Mouse (Mus musculus): Measurements from ENCODE around the gene Tmprss5.

Tmprss5 gene

GRCm38 (mm10) chr9:49081107-49081506, at the start of gene Tmprss5:
TSS of gene Tmprss5 (plus strand) at chr9:49081260.
- no peak for DNase-seq

DNA sequence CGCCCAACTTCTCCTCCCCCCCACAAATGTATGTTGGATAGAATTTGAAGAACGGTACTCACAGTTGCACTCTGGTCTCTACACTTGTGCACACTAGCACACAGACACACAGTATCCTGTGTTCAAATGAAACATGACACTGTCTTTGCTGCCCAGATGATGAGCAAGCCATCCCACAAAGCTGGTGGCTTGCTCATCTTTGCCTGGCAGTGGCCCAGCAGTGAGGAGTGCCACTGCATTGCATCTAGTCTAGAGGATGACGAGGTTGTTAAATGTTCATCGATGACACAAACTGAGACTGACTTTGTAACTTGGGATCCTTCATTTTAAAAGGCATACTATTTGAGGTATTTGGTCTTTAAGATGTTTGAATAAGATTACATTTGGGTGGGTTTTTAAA, 46.3 kb upstream of the Tmprss5 start:
- no peak for DNase-seq

GRCm38 (mm10) chr9:49050901-49051300, 30.2 kb upstream of the Tmprss5 start:
- no peak for DNase-seq

DNA sequence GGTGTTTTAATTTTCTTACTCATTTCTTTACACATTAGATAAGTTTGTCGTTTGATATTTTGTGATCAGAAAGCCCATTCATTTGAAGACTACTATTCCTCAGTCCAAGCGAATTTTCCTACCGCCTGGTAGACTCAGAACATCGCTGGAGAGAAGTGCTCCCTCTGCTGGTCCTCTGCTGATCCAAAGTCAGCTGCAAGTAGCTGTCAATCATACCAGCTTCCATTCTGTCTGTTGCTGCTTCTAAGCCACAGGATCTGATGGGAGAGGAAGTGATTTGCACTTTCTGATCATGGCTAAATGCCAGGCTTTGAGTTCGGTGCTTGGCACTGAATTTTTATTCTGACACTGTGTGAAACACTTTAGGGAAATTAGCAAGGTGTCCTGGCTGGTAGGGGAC, 29.7 kb upstream of the Tmprss5 start:
- peak; percentile 69 for DNase-seq

GRCm38 (mm10) chr9:49054028-49054427, 27.0 kb upstream of the Tmprss5 start:
- no peak for DNase-seq

- DNase-seq, result peak; percentile 96
Observed at GRCm38 (mm10) chr9:49055333-49056205, 25.5 kb upstream of the Tmprss5 start, which contains the start of gene Zw10. TSS of gene Zw10 (plus strand) at chr9:49055613.

DNA sequence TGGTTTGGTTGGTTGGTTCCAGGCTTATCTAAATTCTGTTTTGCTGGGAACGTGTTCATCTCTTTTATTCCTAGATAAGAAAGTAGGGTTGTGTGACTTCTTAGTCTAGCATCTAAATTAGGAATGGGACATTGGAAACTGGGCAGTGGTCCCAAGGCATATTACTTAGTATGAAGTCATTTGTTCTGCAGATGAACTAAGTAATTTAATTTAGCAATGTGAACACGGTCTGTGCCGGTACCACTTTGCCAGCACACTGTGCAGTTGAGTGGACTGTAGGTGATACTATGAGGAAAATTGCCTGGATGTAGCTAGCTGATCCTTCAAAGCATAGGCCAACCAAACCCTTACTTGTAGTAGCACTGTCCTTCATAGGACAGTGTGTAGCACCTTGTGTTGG, 4.2 kb upstream of the Tmprss5 start:
- no peak for DNase-seq

GRCm38 (mm10) chr9:49081561-49081960, 501 bp downstream of the Tmprss5 start:
- DNase-seq, result peak; percentile 84

DNA sequence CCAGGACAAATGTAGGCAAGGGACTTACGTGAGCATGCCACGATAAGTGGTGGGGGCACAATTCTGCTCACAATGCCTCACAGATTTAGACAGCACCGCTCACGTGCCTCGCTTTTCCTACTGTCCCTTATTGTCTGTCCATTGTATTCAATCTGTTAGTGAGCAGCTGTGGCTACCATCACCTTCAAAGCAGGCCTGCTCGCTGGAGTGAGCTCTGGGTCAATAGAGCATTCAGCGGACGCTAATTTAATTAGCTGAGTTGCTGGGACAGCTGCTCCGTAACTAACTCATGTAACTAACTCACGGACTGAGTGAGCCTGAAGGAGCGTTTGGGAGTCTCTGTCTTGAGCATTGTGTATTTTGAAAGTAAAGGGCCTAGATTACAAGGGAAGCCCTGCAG, 6.3 kb downstream of the Tmprss5 start:
- DNase-seq, result no peak

- DNase-seq, result no peak
Observed at GRCm38 (mm10) chr9:49098871-49099270, 17.8 kb downstream of the Tmprss5 start.

DNA sequence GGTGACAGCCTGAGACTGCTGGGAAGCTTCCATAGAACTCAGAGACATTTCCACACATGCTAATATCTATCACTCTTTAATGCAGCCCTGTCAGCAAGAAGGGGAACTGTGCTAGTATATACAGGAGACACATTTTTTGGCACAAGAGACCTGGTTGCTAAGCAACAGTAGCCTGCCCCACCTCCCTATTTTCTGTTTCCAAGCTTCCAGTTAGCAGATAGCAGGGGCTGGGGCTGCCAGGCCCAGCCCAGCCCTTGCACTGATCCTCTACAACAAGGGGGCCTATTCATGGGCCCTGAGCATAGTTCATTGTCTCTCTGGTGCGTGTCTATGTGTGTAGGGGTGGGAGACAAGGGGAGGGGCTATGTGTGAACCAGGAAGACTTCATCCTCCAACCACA, 21.3 kb downstream of the Tmprss5 start:
- no peak for DNase-seq

GRCm38 (mm10) chr9:49109101-49109500, 28.0 kb downstream of the Tmprss5 start:
- DNase-seq, result no peak

DNA sequence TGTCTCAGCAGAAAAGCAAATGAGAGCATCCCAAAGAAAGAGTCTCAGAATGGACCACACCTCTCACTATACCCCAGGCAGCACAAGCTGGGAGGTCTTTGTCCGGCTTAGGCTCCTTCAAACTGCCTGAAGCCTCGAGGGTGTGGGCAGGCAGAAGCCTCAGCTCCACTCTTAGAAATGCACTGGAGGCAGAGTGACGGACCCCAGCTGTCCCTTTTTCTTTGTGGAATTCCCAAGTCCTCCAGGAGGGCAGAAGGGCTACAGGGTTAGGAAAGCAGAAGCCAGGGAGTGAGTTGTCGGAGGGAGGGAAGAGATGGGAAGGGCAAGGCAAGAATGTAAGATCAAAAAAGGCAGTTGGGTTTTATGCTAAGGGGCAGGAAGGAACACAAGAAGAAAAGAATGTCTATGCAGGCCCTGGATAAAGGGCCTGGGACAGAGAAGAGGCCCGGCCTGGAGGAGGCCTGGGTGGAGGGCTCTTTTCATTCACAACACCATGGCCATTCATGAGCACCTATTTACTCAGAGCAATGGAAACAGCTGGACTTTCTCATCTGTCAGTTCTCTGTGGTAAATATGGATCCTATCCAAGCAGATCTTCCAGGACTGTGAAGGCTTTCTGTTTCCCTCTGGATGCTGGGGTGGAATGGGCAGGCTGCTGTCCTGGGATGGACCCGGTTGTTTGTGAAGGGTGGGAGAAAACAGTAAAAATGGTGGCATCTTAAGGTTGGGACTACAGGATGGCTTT, 29.6 kb downstream of the Tmprss5 start:
- peak; percentile 71 for DNase-seq

DNA sequence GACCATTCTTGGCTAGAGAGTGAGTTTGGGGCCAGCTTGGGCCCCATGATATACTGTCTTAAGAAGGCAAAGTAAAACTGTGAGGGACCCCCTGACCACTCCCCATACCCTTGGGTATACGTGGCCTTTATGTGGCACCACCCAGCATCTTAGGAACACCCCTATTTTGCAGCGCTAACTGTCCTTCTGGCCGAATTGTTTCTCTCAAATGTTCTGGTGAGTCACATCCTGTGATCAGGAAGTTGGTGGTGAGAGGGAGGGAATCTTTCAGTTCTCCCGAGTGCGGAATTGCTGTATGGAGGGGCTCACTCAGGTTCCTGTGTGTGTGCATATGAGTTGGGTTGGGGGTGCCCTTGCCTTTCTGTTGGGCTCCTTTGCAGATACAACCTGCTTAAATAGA, 30.2 kb downstream of the Tmprss5 start:
- no peak for DNase-seq

DNA sequence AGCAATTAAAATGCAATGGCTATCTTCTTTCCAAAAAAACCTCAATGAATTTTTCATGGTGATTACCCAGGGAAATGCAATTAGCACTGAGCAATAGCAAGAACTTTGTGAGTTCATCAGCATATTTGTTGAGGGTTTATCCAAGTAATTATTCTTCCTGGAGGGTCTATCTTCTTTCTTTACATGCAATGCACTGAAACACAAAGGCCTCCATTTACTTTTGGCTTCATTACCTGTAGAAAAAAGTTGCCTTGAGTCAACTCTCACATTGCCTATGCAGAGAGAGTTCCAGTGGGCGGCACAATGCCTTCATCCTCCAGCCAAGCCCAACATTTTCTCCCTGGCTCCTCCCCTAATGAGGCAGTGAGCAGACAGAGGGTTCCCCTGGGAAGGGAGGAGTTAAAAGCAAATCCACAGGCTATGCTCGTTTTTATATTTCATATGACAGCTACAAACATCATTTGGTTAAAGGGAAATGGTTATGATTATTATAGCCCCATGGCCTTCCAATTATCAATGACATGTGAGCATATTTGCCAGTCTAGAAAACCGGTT, 37.3 kb downstream of the Tmprss5 start:
- no peak for DNase-seq

DNA sequence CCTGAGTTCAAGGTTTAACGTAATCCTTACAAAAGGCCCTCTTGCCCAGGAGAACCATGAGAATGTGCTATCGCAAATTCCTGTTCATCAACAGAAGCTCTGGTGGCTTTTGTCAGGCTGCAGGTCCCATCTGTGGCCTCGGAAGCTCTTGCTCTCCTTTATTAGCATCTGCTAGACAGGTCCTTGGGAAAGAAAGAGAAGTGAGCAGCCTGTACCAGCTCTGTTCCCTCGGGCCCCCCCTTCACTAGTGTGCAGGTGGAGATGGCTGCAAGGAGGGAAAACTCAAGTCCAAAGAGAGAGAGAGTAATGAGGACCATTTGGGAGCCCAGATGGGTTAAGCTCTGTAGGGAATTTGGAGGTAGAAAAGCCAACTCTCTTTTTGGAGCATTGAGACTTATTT, 38.7 kb downstream of the Tmprss5 start:
- DNase-seq, result no peak

DNA sequence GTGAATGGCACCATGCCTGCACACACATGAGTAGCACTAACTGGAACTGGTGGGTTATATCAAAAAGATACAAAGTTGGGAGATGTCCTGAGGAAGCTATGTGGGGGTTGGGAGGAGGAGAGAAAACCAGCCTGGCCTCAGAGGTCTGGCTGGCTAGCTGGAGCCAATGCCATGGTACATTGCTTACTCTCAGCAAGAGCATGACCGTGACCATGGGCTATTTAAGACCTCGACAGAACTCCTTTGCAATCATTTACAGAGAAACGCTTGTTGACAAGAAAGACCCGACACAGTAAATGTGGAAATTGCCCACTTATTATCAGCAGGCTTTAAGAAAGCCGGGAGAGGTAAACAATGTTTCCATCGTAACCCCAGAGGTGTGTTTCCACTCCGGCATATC, 44.6 kb downstream of the Tmprss5 start:
- no peak for DNase-seq

- DNase-seq, result no peak
Observed at GRCm38 (mm10) chr9:49130514-49131010, 49.5 kb downstream of the Tmprss5 start.

GRCm38 (mm10) chr9:49143841-49144240, 62.8 kb downstream of the Tmprss5 start:
- no peak for DNase-seq

- DNase-seq, result no peak
Observed at GRCm38 (mm10) chr9:49145776-49146175, 64.7 kb downstream of the Tmprss5 start.

DNA sequence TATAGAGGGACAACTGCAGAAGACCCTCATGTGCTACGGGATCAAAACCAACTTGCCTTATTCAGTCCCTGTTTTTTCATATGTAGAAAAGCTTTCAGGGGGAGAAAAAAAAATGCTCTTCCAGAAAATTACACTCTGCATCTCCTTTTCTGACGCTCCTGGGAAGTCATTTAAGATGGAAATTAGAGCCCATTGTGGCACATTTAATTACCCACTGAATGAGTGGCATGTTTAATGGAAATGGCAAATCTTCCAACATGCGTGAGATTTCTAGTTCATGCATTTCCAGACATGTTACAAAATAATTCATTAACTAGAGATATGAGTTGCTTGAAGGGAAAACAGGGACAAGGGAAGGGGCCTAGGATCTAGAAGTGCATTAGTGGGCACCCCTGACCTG, 66.0 kb downstream of the Tmprss5 start:
- no peak for DNase-seq
